Mouse (Mus musculus): ENCODE results near the gene Gm45618.
"Not testable (repeated sequence)": the region's sequence is repeated elsewhere in the genome, so short reads cannot be mapped to it uniquely, and the experiment has no call there.

Gm45618 gene

DNA sequence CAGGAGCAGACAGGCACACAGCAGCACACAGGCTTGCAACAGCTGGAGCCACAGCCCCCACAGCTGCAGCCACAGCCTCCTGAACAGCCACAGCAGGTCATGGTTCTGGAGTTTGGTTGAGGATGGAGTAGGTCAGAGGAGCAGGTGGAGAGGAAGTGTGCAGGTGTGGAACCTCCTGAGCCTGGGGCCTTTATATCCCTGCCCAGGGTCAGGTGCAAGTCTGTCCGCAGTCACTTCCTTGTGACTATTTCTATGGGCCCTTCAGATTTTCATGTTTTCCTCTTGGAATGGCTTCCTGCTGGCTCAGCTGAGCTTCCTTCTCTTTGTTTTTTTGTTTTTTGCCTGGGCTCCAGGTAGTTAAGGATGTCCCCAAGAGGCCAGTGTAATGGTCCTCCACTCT lies at the start of gene Gm45618:
Gm45618 (minus strand) TSS at position 101 of the 400 bp plus-strand sequence.
- DNase-seq, result not testable (repeated sequence)

DNA sequence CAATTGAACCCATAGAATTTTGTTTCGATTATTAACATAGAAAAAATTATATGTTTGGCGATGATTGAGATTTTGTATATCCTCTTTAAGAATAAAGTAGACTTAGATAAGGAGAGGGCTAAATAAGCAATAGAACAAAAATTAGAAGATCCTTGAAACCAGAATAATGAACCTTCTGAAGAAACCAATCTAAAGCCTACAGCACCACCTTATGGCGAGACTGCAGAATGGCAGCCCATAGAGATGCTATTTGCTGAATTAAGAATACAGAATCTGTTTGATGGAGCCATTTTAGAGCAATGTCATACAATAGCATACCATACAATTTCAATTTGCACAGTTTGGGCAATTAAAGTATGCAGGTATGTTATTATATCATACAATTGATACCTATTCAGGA lies 49.3 kb upstream of the Gm45618 start:
- DNase-seq, result no peak

DNA sequence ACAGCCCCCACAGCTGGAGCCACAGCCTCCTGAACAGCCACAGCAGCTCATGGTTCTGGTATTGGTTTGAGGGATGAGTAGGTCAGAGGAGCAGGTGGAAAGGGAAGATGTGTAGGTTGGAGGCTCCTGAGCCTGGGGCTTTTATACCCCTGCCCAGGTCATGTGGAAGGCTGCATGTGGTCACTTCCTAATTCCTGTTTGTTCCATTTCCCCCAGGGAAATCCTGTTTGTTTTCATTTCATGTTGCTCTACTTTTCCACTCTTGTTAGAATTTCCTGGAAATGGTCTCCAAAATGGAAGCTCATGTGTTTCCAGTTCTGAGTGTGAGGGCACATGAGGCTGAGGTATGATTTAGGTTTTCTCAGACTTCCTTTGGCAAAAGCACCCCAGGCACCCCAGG lies 45.1 kb upstream of the Gm45618 start, which contains the start of gene Gm4553:
Gm4553 (minus strand) TSS at position 101 of the 400 bp plus-strand sequence.
- not testable (repeated sequence) for DNase-seq

DNA sequence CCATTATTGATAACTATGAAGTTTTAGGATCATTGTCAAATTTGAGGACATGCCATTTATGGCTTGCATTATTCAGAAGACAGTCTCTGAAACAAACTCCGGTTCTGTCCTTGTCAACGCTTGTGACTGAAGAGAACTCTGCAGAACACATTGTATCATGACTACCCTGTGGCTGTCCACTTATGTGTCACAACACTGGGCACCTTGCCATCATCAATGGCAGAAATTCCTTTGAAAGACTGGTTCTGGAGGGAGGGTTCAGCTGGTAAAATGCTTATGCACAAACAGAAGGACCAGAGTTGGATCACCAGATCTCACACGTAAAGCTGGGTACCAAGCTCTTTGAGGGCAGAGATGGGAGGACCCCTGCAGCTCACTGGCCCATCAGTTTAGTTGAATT lies 38.8 kb upstream of the Gm45618 start:
- no peak for DNase-seq

DNA sequence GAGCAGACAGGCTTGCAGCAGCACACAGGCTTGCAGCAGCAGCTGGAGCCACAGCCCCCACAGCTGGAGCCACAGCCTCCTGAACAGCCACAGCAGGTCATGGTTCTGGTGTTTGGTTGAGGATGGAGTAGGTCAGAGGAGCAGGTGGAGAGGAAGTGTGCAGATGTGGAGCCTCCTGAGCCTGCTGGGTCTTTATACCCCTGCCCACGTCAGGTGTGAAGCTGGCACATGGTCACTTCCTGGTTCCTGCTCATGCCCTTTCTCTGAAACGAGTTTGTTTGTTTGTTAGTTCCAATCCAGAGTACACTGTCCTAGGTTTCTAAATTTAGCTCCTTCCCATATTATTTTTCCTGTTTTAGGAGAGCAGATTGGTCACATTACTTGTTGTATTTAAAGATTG lies 36.5 kb upstream of the Gm45618 start, which contains the start of gene Gm29735:
Gm29735 (minus strand) TSS at position 101 of the 400 bp plus-strand sequence.
- DNase-seq, result not testable (repeated sequence)

DNA sequence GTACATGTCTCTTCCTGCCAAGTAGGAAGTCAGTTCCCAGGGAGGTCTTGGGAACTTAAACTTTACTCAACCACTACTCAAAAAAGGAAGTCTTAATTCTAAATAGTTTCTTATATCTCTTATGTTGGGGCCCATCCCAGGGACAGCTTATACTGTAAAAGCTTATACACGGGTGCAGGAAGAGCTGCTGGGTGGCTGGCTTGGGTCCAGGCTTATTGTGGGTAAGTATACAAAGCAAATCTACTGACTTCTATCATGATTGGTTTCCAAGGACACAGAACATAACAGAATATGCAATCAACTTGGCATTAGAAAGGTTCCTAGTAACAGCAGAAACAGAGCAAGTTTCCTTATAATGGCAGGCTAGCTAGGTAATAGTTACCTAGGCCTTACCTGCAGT lies 34.8 kb upstream of the Gm45618 start:
- no peak for DNase-seq

DNA sequence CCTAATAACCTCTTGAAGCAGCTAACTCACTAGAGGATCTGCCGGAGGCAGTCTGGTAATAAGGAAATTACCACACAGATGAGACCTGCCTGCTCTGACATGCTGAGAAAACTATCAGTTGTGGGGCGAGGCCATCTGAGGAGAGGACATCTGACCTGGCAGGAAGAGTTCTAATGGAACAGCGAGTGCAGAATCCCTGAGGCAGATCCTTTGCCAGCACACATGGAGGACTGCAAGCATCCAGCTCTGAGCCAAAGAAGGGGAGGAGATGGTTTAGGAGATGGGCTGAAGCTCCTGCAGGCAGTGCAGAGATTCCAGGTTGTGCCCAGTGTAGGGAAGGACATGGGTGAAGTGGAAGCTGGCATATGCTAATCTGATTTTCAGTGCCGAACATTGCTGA lies 31.7 kb upstream of the Gm45618 start:
- DNase-seq, result no peak

DNA sequence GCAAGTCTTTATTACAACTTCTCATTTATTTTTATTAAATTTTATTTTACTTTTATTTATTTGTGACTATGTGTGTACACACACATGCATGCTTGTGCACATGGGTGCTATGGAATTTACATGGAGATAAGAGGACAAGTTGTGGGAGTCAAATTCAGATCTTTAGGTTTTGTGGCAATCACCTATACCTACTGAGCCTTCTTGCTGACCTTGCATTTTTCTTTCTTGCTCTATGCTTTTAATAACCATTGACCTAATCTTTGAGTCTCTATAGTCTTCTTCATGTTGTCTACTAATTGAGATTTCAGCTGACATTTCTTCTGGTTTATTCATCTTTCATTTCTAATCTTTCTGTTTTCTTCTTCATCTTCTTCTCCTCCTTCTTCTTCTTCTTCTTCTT lies 28.1 kb upstream of the Gm45618 start:
- no peak for DNase-seq

DNA sequence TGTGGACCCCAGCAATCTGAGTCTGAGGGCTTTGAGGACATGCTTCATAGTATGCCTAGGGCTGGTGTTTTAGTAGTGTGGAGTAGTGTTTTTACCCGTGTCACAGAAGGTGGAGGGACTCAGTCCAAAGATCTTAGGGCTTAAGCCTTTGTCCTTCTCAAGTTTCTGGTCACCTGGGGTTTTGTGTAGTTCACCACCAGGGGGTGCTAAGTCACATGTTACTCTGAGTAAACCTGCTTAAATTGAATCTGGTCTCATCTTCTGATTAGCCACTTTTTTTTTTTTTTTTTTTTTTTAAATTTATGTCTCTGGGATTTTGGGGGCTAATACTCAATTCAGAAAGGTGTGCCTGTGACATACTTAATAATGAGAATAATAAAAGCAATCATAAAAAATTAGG lies 25.5 kb upstream of the Gm45618 start:
- DNase-seq, result peak; percentile 78

DNA sequence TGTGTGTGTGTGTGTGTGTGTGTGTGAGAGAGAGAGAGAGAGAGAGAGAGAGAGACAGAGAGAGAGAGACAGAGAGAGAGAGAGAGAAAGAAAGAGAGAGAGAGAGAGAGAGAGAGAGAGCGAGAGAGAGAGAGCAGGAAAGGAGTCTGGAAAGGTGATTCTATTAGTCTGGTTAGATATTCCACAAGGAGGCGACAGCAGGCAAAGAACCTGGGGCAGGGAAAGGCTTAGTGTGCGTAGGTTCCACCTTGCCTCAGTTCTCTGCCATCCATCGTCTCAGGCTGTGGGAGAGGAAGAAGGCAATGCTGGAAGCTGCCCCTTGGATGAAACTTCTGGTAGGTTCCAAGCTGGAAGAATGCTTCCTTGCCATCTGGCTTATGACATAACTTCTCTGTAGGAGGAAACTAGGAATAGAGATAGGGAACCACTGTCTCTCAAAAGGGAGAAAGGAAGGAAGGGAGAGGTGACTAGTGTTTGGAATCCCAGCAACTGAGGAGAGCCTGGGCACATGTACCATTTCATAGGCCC lies 24.9 kb upstream of the Gm45618 start:
- no peak for DNase-seq

DNA sequence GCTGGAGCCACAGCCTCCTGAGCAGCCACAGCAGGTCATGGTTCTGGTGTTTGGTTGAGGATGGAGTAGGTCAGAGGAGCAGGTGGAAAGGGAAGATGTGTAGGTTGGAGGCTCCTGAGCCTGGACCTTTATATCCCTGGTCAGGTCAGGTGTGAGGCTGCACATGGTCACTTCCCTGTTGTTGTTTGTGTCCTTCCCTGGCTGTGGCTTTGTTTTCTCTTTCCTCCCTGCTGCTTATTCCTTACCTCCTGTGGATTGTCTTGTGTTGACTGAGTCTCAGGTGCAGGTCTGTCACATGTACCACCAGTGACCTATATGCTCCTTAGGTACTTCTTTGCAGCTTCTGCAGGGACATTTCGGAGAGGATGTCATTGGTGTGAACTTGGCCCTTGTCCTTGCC lies 24.0 kb upstream of the Gm45618 start, which contains the start of gene Gm45337:
Gm45337 (minus strand) TSS at position 101 of the 400 bp plus-strand sequence.
- DNase-seq, result no peak

DNA sequence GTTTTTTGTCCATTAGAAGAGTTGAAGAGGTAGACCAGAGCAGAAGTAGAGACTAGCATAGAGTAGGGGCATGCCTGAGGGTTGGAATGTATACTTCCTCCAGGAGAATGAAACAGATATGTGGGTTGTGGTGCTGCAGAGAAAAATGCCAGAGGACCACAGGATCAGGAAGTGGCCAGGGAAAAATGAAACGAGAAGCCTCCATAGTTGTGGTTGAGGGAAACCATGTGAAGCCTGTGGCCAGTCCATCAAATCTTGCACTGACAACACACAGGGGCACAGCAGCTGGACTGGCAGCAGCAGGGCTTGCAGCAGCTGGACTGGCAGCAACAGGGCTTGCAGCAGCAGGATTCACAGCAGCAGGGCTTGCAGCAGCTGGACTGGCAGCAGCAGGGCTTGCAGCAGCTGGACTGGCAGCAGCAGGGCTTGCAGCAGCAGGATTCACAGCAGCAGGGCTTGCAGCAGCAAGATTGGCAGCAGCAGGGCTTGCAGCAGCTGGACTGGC lies 23.0 kb upstream of the Gm45618 start:
- not testable (repeated sequence) for DNase-seq

DNA sequence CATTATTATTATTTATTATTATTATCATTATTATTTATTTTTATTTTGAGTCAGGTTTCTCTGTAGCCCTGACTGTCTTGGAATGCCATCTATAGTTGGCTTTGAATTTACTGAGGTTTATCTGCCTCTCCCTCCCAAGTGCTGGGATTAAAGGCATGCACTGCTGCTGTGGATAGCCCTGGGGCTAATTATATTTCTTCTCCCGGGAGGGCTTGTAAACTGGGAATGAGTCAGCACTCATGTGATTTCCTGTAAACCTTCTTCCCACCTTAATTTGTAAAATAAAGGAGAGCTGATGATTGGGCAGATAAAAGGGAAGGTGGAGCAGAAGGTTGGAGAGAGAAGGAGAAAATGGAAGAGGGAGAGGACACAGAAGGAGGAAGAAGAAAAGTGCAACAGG lies 20.2 kb upstream of the Gm45618 start:
- DNase-seq, result no peak

DNA sequence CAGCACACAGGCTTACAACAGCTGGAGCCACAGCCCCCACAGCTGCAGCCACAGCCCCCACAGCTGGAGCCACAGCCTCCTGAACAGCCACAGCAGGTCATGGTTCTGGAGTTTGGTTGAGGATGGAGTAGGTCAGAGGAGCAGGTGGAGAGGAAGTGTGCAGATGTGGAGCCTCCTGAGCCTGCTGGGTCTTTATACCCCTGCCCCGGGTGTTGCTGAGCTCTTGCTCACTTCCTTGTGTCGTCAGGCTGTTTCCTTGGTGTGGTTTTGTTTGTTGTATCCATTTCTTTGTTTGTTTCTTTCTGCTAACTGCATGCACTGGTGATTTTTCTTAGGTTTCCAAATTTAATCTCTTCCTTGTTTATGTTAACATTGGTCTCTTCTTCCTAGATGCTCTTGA lies 15.4 kb upstream of the Gm45618 start, which contains the start of gene Gm39115:
Gm39115 (minus strand) TSS at position 101 of the 400 bp plus-strand sequence.
- DNase-seq, result not testable (repeated sequence)

DNA sequence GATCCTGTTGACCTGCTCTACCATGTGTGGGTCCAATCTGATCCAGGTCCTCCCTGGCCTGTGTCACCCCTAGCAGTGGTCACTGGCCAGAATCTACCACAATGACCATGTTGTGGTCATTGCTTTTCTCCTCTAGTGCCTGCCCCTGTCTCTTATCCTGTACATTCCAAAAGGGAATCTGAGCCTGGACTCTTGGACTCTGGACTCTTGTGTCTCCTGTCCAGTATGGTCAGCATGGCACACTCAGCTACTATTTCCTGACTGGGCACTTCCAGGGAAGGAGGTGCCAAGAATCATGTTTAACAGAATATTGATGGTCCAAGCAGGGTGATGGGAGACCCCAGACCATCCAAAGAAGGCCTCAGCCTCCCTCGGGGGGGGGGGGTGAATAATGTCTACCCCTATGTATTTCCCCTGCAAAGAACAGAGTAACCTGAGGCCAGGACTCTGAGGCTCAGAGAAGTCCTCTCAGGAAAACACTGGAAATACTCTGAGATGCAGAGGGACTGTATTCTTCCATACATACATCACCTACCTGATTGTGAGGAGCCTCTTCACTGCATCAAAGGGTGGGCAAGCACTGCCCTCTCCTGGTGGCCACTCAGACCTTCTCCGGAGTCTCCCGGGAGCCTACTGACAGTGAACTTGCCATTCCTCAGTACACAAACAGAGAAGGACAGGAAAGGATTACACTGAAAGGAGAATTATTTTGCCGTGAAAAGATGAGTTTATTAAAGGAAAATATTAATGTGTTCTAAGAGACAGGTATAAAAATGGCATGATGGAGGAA lies 13.9 kb upstream of the Gm45618 start:
- peak; percentile 26 for DNase-seq

DNA sequence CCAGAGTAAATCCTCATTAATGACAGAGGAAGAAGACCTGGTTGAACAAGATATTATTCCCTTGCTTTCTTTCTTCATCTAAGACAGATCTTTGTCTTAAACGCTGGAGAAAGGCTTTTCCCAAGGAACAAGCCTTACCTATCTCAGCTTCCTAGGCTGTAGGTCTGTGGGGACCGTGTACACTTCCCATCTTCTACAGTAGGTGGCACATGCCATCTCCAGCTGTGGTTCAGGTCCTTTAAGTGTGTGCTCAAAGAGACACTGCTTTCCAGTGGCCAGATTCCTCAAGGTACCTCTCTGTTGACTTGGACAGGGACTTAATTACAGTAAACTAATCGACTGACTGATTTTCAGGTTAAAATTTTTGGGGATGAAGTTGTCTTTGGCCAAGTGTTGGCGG lies 8.3 kb upstream of the Gm45618 start:
- DNase-seq, result no peak

DNA sequence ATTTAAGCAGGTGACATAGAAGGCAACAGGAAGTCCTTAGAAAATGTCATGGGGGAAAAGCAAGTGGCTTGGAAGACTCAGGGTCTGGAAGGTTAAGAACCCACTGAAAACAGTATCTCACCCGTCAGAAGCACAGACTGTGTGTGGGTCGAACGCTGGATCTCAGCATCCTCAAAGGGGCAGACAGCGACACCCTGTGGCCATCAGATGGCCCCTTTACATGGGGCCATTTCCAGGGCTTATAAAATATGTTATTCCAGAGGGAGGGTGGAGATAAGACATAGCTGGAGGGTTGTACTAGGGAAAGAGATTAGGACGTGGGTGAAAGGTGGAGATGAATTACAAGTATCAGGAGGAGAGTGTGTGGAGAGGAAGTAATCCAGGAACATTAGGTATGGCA lies 897 bp downstream of the Gm45618 start:
- DNase-seq, result peak; percentile 12

DNA sequence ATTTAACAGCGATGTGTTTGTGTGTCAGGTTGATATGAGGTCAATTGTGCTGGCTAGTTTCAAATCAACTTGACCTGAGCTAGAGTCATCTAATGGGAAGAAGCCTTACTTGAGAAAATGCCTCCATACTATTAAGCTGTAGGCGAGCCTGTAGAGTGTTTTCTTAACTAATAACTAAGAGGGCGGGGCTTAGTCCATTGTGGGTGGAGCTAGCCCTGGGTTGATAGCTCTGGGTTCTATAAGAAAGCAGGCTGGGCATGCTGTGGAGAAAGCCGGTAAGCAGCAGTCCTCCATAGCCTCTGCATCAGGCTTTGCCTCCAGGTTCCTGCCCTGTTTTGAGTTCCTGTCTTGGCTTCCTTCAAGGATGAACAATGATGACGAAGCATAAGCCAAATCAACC lies 15.8 kb downstream of the Gm45618 start:
- DNase-seq, result no peak

DNA sequence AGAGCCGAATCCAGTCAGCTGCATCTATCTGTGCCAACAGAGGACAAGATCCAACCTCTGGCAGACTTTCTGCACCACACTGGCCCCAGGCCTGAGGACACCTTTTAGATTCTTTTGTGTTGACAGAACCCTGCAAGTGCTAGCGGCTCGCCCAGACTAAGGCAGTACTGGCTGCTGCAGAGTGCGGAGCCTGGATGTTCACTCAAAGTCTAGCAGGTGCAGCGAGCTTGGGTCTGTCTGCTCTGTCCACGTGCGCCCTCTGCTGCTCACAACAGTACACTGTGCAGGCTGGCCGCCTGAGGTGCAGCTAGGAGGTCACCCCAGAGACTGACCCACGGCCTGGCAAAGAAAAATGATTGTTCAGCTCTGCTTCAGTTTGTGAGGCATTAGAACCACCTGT lies 22.8 kb downstream of the Gm45618 start:
- DNase-seq, result peak; percentile 89

DNA sequence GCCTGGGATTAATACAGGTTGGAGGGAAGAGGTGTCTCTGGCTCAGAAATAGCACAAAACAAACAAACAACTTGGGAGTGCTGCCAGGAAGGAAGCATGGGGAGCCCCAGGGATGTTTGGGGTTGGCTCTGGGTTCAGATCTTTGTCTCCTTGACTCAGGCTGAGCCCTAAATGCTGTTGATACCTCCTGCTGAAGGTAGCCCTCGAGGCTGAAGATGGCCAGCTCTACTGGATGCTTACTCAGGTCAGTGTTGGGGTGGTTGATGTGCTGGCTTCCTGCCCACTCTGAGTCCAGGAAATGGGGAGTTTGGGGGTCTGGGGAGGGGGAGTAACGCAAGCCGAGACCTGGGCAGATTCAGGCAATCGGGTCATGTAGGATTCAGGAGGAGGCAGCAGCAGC lies 23.8 kb downstream of the Gm45618 start:
- no peak for DNase-seq

DNA sequence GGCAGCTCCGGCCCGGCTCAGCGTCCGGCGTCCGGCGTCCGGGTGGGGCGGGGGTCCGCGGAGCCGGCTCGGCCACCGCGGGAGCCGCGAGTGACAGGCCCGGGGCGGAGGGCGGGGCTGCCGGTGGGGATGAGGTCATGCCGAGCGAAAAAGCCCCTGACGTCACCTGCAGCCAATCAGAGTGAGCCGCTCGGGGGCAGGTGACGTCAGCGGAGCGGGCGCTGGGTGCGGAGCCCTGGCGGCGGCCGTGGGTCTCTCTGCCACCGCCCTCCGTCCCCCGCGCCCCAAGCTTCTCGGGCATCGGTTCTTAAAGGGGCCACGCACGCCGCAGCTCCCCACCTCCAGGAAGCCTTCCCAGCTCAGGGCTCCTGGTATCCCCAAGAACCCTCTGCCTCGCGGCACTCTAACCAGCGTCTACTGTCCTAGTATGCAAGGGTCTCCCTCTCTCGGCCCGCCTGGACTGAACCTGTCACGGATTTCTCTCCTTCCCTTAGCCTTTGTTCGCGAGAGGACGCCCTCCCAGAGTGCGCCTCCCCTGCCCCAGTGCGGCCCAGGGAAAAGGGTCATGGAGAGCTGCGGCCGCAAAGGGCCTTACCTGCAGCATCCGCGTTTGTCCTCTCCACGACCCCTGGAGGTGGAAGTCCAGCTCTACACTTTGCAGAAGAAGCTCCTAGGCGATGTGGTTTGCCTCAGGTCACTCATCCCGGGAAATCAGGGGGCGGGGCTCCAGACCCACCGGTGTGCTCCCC lies 25.2 kb downstream of the Gm45618 start, which contains the start of gene Dusp8:
Dusp8 (minus strand) TSS at position 661 of the 749 bp plus-strand sequence.
- DNase-seq, result peak; percentile 91

DNA sequence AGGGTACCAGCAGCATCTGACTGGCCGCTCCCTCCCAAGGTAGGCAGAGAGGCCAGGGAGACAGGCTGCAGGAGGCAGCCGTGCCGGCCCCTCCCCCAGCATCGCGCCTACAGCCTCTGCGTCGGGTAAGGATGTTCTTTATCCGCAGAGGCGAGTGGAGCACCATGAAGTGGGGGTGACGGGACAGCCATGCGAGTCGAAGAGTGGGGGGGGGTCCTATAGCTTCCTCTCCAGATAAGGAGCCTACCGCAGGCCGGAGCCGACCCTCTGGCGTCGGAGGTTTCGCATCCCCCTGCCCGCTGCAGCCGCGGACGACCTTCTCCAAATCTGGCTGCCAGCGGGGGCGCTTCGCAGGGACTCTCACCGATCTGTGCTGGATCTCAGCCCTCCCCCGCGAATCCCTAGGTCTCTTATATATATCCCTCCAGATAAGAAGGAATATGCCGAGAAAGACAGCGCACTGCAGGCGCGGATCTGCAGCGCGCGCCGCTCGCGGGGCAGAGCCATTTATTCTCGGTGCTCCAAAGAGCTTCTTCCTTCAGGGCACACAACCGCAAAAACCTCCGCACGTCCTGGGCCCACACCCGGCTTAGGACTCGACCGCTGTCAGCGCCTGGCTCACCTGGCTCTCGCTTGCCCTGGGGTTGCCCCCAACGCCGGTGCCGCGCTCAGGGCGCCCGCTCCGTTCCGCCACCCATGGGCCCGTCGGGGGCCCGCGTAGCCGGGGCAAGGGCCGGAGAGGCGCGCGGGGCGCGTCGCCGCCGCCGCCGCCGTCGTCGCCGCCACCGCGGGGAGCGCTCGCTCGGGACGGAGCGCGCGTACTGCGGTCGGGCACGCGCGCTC lies 26.0 kb downstream of the Gm45618 start:
- DNase-seq, result peak; percentile 38

Data from kidney, postnatal 10 days (tissue).